In genomic region chr10:4711434-4711833, GRCm38 (mm10) we compare ENCODE assay signal across 13 mouse cellular contexts.
DNase-seq lines count a peak whose midpoint lies in the region; ATAC-seq lines count a peak whose summit lies in the region.
"Had no signal": no experiment of that assay in that cellular context is flagged by ENCODE, and none has a peak within 500 bp of the region (broad histone marks: within the 10 kb centered on the region; RNA-seq: fewer than 3 reads in every experiment).

No protein-coding gene starts in this region.

- H3K4me3 ChIP-seq in heart, embryonic 15.5 days: peak overlapping the region; percentile 55
- peak overlapping the region; percentile 70 for H3K4me3 ChIP-seq in midbrain, embryonic 10.5 days
- no peak overlapping the region for H3K4me3 ChIP-seq in midbrain, embryonic 14.5 days (replicated peaks; ENCODE audit: low read depth, low read length)
- H3K4me3 ChIP-seq in limb, embryonic 10.5 days: peak overlapping the region; percentile 61; the same call in 1 of the 2 replicates
- H3K4me3 ChIP-seq: erythroblast, embryonic 14.5 days had no signal

- peaks cover 35% of the 10 kb centered on the region for H3K27me3 ChIP-seq in heart, embryonic 15.5 days
- H3K27me3 ChIP-seq in midbrain, embryonic 10.5 days (ENCODE audit: low read depth, poor library complexity, severe bottlenecking): peaks cover 62% of the 10 kb centered on the region
- peaks cover 39% of the 10 kb centered on the region for H3K27me3 ChIP-seq in midbrain, embryonic 14.5 days (ENCODE audit: control insufficient read depth, insufficient read depth, low read length)
- H3K27me3 ChIP-seq in limb, embryonic 10.5 days (ENCODE audit: low read depth, poor library complexity, severe bottlenecking): peaks cover 69% of the 10 kb centered on the region

- no peak for DNase-seq in heart, adult 18-20 months
- no peak for DNase-seq in midbrain, embryonic 10.5 days (ENCODE audit: low spot score)
- no peak for DNase-seq in midbrain, embryonic 14.5 days
- no peak for DNase-seq in limb, embryonic 10.5 days (ENCODE audit: low spot score)
- peak; percentile 61 for DNase-seq in skeletal muscle tissue, adult 2 months (ENCODE audit: low read depth, low spot score)
- no peak for DNase-seq in adrenal gland, adult 18-20 months (ENCODE audit: low spot score in 2 of 2)
- DNase-seq: adrenal gland, postnatal 14 days; gastrocnemius, postnatal 14 days; liver, postnatal 0 days; right cerebral cortex, postnatal 25 days had no signal

- no peak for ATAC-seq in heart, embryonic 15.5 days (replicated peaks; ENCODE audit: insufficient number of reproducible peaks, insufficient read depth, low FRiP score, low read depth)
- ATAC-seq in midbrain, embryonic 14.5 days (ENCODE audit: low FRiP score, low TSS enrichment): no peak
- ATAC-seq: liver, postnatal 0 days had no signal

- 20% methylated on average over 5 of the region's 5 CpGs for WGBS in heart, embryonic 15.5 days
- WGBS in midbrain, embryonic 10.5 days: 48% methylated on average over 5 of the region's 5 CpGs
- 49% methylated on average over 5 of the region's 5 CpGs for WGBS in midbrain, embryonic 14.5 days
- WGBS in limb, embryonic 10.5 days: 49% methylated on average over 5 of the region's 5 CpGs

- peaks cover 15% of the 10 kb centered on the region for H3K4me1 ChIP-seq in heart, embryonic 15.5 days (replicated peaks)
- peaks cover 19% of the 10 kb centered on the region for H3K4me1 ChIP-seq in midbrain, embryonic 10.5 days
- peaks cover 3% of the 10 kb centered on the region; the same call in 1 of the 2 replicates for H3K4me1 ChIP-seq in midbrain, embryonic 14.5 days (ENCODE audit: control insufficient read depth, insufficient read depth, low read length)
- H3K4me1 ChIP-seq in limb, embryonic 10.5 days: peaks cover 32% of the 10 kb centered on the region

- peak overlapping the region; percentile 92 for H3K4me2 ChIP-seq in heart, embryonic 15.5 days
- no peak overlapping the region for H3K4me2 ChIP-seq in midbrain, embryonic 14.5 days (ENCODE audit: low read length)

- no peak overlapping the region for H3K27ac ChIP-seq in heart, embryonic 15.5 days
- H3K27ac ChIP-seq in midbrain, embryonic 10.5 days (replicated peaks): no peak overlapping the region
- H3K27ac ChIP-seq in midbrain, embryonic 14.5 days (replicated peaks; ENCODE audit: low read depth, low read length): no peak overlapping the region
- H3K27ac ChIP-seq in limb, embryonic 10.5 days: no peak overlapping the region
- H3K27ac ChIP-seq: layer of hippocampus, adult 2 months had no signal

- H3K9ac ChIP-seq in heart, embryonic 15.5 days: no peak overlapping the region
- no peak overlapping the region for H3K9ac ChIP-seq in midbrain, embryonic 14.5 days (replicated peaks; ENCODE audit: low read length)
- H3K9ac ChIP-seq: liver, postnatal 0 days had no signal

- H3K9me3 ChIP-seq in heart, embryonic 15.5 days (replicated peaks): no peaks in the 10 kb centered on the region
- no peaks in the 10 kb centered on the region for H3K9me3 ChIP-seq in midbrain, embryonic 10.5 days (replicated peaks)
- no peaks in the 10 kb centered on the region for H3K9me3 ChIP-seq in midbrain, embryonic 14.5 days (ENCODE audit: control insufficient read depth, low read length)
- no peaks in the 10 kb centered on the region for H3K9me3 ChIP-seq in limb, embryonic 10.5 days (replicated peaks)

- H3K36me3 ChIP-seq in heart, embryonic 15.5 days: no peaks in the 10 kb centered on the region
- no peaks in the 10 kb centered on the region for H3K36me3 ChIP-seq in midbrain, embryonic 10.5 days
- H3K36me3 ChIP-seq in midbrain, embryonic 14.5 days (ENCODE audit: control insufficient read depth, insufficient read depth, low read length): no peaks in the 10 kb centered on the region
- no peaks in the 10 kb centered on the region for H3K36me3 ChIP-seq in limb, embryonic 10.5 days
